Mouse (Mus musculus) heart, embryonic 15.5 days (tissue): ENCODE measurements at regions not wholly inside any gene's neighbourhood (a gene's known extent, or its start where the extent isn't known, plus 50 kb on each side); places are given as distances from the start of the nearest gene placed in this dataset.

Experiments
- ATAC-seq: fragments of 200-750 bp; cut with Nextera tagmentation; replicated peaks from 2 replicates; pipeline ENCODE4 v1.8.0; 2017; ENCODE audit warnings: low read depth, moderate TSS enrichment; ENCODE audit not compliant: insufficient number of reproducible peaks, insufficient read depth, low FRiP score
- H3K27ac ChIP-seq: fragments of 300-500 bp; sonication (generic); 2 replicates; pipeline ENCODE4 v1.5.1; 2015; ENCODE audit warnings: mild to moderate bottlenecking, inconsistent platforms
- H3K27me3 ChIP-seq: fragments of 300-500 bp; sonication (generic); 2 replicates; pipeline ENCODE4 v1.6.1; 2015; ENCODE audit warnings: inconsistent platforms
- H3K36me3 ChIP-seq: fragments of 300-500 bp; sonication (generic); 2 replicates; pipeline ENCODE4 v1.6.1; 2015; ENCODE audit warnings: mild to moderate bottlenecking, inconsistent platforms
- H3K4me1 ChIP-seq: fragments of 300-500 bp; sonication (generic); replicated peaks from 2 replicates; pipeline ENCODE4 v1.6.1; 2015; ENCODE audit warnings: inconsistent platforms
- H3K4me2 ChIP-seq: fragments of 300-500 bp; sonication (generic); 2 replicates; pipeline ENCODE4 v1.6.1; 2015; ENCODE audit warnings: inconsistent platforms, mild to moderate bottlenecking, moderate library complexity
- H3K4me3 ChIP-seq: fragments of 300-500 bp; sonication (generic); 2 replicates; pipeline ENCODE4 v1.5.1; 2015; ENCODE audit warnings: mild to moderate bottlenecking, inconsistent platforms
- H3K9ac ChIP-seq: fragments of 300-500 bp; sonication (generic); 2 replicates; pipeline ENCODE4 v1.6.1; 2015; ENCODE audit warnings: mild to moderate bottlenecking, inconsistent platforms
- H3K9me3 ChIP-seq: fragments of 300-500 bp; sonication (generic); replicated peaks from 2 replicates; pipeline ENCODE4 v1.6.1; 2016; ENCODE audit warnings: inconsistent platforms
- WGBS: fragments of 180-500 bp; shearing (Covaris S2); methylation state at CpG from one replicate; pipeline ENCODE4 v1.1.7; 2015; ENCODE audit warnings: mixed read lengths; 5-methylcytosine and 5-hydroxymethylcytosine counted together

- Histone ChIP-seq H3K27ac (no peak overlapping the region), H3K9ac (no peak overlapping the region), H3K36me3 (no peaks in the 10 kb centered on the region), H3K4me1 (no peaks in the 10 kb centered on the region), H3K9me3 (no peaks in the 10 kb centered on the region), H3K4me2 (no peak overlapping the region), H3K27me3 (no peaks in the 10 kb centered on the region), H3K4me3 (no peak overlapping the region)
- WGBS, result 64% methylated on average over 6 of the region's 6 CpGs
- no peak for ATAC-seq
Observed at GRCm38 (mm10) chr15:7639444-7639843, 171.2 kb upstream of the Gdnf start.

DNA sequence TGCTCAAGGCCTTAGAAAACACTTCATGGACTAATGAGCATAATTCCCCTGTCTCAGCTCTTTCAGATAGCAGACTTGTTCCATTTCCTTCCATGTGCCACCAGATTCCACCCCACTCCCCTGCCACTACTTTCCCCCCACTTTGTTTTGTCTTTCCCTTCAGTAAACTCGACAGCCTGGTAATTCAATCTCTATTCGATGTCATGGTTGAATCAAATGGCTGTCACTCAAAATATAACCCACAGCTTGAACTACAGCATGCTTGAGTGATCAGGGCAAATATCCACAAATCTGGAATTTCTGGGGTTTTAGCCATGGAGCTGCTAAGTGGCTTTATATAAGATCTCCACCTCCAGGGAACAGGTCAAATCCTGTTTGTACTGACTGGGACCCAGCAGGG lies 168.6 kb upstream of the Gdnf start:
- Histone ChIP-seq H3K9me3 (no peaks in the 10 kb centered on the region), H3K36me3 (no peaks in the 10 kb centered on the region), H3K9ac (no peak overlapping the region), H3K4me2 (no peak overlapping the region), H3K4me3 (no peak overlapping the region), H3K4me1 (no peaks in the 10 kb centered on the region), H3K27ac (no peak overlapping the region), H3K27me3 (no peaks in the 10 kb centered on the region)
- 66% methylated on average over 2 of the region's 2 CpGs for WGBS
- ATAC-seq, result no peak

GRCm38 (mm10) chr15:7650705-7651104 lies 159.9 kb upstream of the Gdnf start:
- H3K9ac ChIP-seq, result no peak overlapping the region
- 51% methylated on average over 3 of the region's 3 CpGs for WGBS
- no peaks in the 10 kb centered on the region for H3K27me3 ChIP-seq
- no peaks in the 10 kb centered on the region for H3K36me3 ChIP-seq
- H3K27ac ChIP-seq, result no peak overlapping the region
- H3K9me3 ChIP-seq, result no peaks in the 10 kb centered on the region
- no peak for ATAC-seq
- no peak overlapping the region for H3K4me2 ChIP-seq
- no peak overlapping the region for H3K4me3 ChIP-seq
- H3K4me1 ChIP-seq, result no peaks in the 10 kb centered on the region

DNA sequence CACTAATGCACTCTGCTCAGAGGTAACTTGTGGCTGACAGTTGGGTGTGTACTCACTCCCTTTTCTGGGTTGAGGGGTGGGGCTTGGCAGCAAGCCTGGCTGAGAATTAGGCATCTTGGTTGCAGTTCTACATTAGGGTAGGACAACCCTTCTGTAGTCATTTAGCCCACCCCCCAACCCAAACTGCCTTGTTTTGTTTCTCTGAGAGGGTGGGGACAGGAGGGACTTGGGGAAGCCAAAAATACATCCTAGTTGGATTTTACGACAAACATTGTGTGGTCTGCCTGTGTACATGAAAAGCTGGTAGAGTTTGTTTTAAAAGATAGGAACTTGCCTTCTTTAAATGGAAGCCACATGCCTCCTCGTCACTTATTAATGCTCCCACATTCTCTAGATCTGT lies 146.8 kb upstream of the Gdnf start:
- WGBS, result 62% methylated on average over 2 of the region's 2 CpGs

DNA sequence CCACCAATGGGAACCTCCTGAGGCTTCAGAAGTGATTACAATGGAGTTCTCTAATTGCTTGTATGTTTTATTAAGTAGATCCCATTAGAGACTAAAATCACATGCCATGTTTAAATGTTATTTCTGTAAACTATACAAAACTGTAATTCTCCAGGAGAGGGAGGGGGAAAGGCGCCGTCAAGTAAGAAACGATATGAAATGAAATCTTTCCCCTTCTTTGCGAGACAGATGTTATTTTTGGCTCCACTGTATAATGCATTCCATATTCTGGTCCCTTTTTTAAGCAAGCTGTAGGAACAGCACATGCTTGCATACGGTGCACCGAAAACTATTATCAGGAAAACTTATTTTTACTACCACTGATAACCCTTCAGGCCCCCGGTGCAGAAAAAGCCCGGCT lies 141.0 kb upstream of the Gdnf start:
- 36% methylated on average over 8 of the region's 8 CpGs for WGBS
- H3K4me2 ChIP-seq, result 0 out of 2 replicates have a peak overlapping the region, but pooled peaks have one; percentile 1
- no peak for ATAC-seq
- H3K36me3 ChIP-seq, result no peaks in the 10 kb centered on the region
- H3K9me3 ChIP-seq, result no peaks in the 10 kb centered on the region
- H3K27ac ChIP-seq, result no peak overlapping the region
- H3K27me3 ChIP-seq, result 0 out of 2 replicates have a peak, but pooled peaks cover 3% of the 10 kb centered on the region
- H3K9ac ChIP-seq, result no peak overlapping the region
- no peak overlapping the region for H3K4me3 ChIP-seq
- no peaks in the 10 kb centered on the region for H3K4me1 ChIP-seq

More for the DNA sequence above, 146.8 kb upstream of the Gdnf start:
- H3K9me3 ChIP-seq, result no peaks in the 10 kb centered on the region
- H3K36me3 ChIP-seq, result no peaks in the 10 kb centered on the region
- H3K4me1 ChIP-seq, result no peaks in the 10 kb centered on the region
- H3K27me3 ChIP-seq, result peaks cover 4% of the 10 kb centered on the region; the same call in 1 of the 2 replicates
- H3K9ac ChIP-seq, result no peak overlapping the region
- no peak overlapping the region for H3K27ac ChIP-seq
- ATAC-seq, result no peak
- no peak overlapping the region for H3K4me3 ChIP-seq
- H3K4me2 ChIP-seq, result no peak overlapping the region

DNA sequence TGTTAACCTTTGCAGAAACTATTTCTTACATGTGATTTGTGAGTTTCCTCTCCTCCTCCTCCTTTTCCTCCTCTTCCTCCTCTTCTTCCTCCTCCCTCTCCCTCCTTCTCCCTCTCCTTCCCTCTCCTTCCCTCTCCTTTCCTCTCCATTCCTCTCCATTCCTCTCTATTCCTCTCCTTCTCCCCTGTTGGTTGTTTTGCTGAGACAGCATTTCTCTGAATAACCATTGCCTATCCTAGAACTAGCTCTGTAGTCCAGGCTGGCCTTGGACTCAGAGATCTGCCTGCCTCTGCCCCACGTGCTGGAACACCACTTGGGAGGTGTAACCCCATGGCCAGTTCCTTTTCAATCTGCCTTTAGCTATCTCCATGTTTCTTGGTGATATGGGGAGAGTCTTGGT lies 133.7 kb upstream of the Gdnf start:
- no peaks in the 10 kb centered on the region for H3K9me3 ChIP-seq
- H3K27me3 ChIP-seq, result 0 out of 2 replicates have a peak, but pooled peaks cover 3% of the 10 kb centered on the region
- no peak overlapping the region for H3K9ac ChIP-seq
- ATAC-seq, result no peak
- no peak overlapping the region for H3K27ac ChIP-seq
- H3K36me3 ChIP-seq, result no peaks in the 10 kb centered on the region
- WGBS, result 67% methylated on average over 1 of the region's 1 CpGs
- H3K4me3 ChIP-seq, result no peak overlapping the region
- H3K4me2 ChIP-seq, result no peak overlapping the region
- no peaks in the 10 kb centered on the region for H3K4me1 ChIP-seq

DNA sequence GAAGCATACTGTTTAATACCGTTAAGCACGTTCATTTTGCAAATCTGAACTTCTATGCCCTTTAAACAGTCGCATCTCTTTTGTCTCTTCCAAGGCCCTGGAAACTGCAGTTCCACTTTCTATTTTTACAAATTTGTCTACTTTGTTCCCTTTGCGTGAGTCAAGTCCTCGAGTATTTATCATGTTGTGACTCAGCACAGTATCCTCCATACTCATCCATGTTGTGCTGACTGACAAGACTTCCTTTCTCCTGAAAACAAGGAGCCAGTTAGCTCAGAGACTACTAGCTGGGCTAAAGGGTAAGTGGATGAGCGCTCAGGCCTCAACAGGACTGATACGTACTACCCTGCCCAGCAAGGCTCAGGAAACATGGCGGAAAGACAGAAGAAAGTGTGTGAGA lies 131.9 kb upstream of the Gdnf start:
- WGBS, result 85% methylated on average over 8 of the region's 8 CpGs
- Histone ChIP-seq H3K9me3 (no peaks in the 10 kb centered on the region), H3K4me1 (no peaks in the 10 kb centered on the region), H3K4me2 (no peak overlapping the region), H3K9ac (no peak overlapping the region), H3K27ac (no peak overlapping the region), H3K36me3 (no peaks in the 10 kb centered on the region), H3K4me3 (no peak overlapping the region), H3K27me3 (no peaks in the 10 kb centered on the region)
- no peak for ATAC-seq

DNA sequence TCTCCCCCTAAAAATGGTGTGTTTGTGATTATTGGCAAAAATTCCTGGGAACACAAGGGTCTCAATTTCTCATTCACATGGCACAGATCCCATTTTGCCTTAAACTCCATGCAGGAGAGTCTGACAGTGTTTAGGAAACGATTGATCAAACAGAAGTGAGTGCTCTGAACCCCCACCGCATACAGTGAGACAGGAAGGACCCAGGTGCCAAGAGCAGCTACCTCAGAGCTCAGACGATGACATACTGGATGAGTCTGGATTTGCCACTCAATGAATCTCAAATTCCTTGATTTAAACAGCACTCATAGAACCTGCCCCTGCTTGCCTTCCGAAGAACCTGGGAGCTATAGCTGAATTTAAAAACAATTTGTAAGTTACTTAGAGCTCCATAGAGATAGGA lies 129.6 kb upstream of the Gdnf start:
- Histone ChIP-seq H3K36me3 (no peaks in the 10 kb centered on the region), H3K4me3 (no peak overlapping the region), H3K9me3 (no peaks in the 10 kb centered on the region), H3K4me1 (no peaks in the 10 kb centered on the region), H3K9ac (no peak overlapping the region), H3K4me2 (no peak overlapping the region), H3K27ac (no peak overlapping the region), H3K27me3 (no peaks in the 10 kb centered on the region)
- ATAC-seq, result no peak
- WGBS, result 57% methylated on average over 4 of the region's 4 CpGs

DNA sequence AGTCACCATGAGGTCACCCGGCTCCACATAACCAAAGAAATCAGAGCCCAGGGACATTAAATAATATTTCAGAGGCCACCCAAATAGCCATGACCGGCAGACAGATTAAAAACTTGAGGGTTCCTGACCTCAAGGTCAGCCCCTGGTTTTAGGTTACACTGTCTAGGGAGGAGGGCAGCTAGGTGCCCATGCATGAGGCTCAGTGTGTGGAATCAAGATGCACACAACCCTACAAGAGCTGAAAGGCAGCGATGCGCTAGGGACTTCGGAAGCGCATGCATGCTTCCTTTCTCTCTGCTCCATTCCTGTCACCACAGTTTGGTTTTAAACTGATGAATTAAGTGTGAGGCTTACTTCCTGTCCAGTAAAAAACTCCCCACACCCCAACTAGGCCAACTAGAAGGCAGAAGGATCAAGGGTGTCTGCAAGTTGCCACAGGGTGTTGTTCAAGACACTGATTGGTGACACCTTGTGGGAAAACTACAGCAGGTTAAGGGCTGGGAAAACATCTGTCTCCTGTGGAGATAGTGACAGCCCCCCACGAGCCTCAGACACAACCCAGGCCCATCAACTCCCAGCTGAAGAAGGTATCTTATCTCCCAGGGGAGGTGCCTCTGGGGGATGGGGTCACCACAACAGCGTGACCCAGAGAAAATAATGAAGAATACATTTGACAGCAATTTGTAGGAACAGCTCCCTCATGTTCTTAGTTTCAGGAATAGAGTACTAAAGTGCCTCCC lies 127.2 kb upstream of the Gdnf start:
- H3K27me3 ChIP-seq, result no peaks in the 10 kb centered on the region
- ATAC-seq, result no peak
- no peaks in the 10 kb centered on the region for H3K4me1 ChIP-seq
- H3K36me3 ChIP-seq, result no peaks in the 10 kb centered on the region
- 37% methylated on average over 8 of the region's 8 CpGs for WGBS
- no peak overlapping the region for H3K4me3 ChIP-seq
- no peak overlapping the region for H3K9ac ChIP-seq
- H3K9me3 ChIP-seq, result no peaks in the 10 kb centered on the region
- H3K4me2 ChIP-seq, result no peak overlapping the region
- H3K27ac ChIP-seq, result no peak overlapping the region

DNA sequence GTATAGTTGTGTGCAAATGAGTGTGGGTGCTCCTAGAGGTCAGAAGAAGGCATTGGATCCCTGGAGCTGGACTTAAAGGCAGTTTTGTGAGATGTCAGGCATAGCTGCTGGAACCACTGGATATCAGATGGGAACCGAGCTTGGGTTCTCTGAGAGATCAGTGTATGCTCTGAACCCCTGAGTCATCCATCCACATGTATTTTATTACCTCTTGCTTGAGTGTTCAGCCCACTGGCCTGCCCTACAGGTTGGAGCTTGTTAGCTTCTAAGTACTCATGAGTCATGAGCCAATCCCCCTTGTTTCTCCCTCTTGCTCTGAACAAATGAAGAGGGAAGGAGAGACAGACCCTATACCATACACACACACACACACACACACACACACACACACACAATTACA lies 119.4 kb upstream of the Gdnf start:
- ATAC-seq, result no peak
- WGBS, result 75% methylated on average over 1 of the region's 1 CpGs
- H3K4me3 ChIP-seq, result no peak overlapping the region

DNA sequence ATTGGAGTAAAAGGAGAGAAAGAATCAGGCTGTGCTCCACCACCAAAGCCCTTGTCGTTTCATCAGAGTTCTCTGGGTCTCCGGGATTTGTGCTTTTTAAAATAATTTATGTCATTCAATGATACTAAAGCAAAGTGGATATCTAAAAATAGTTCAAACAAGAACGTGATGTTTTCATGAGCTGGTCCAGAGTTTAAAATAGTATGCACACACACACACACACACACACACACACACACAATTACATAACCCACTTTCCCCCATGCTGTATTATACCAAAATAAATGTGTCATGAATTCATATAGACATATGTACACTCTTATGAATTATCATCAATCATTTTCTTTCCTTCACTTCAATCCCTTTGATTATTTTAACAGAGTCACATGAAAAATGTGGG lies 118.5 kb upstream of the Gdnf start:
- Histone ChIP-seq H3K4me1 (no peaks in the 10 kb centered on the region), H3K4me2 (no peak overlapping the region), H3K4me3 (no peak overlapping the region), H3K9ac (no peak overlapping the region), H3K27me3 (no peaks in the 10 kb centered on the region), H3K27ac (no peak overlapping the region), H3K9me3 (no peaks in the 10 kb centered on the region), H3K36me3 (no peaks in the 10 kb centered on the region)
- ATAC-seq, result no peak
- WGBS, result 40% methylated on average over 3 of the region's 3 CpGs

More for the DNA sequence above, 119.4 kb upstream of the Gdnf start:
- no peaks in the 10 kb centered on the region for H3K27me3 ChIP-seq
- H3K27ac ChIP-seq, result no peak overlapping the region
- H3K9ac ChIP-seq, result no peak overlapping the region
- no peak overlapping the region for H3K4me2 ChIP-seq
- no peaks in the 10 kb centered on the region for H3K4me1 ChIP-seq
- H3K9me3 ChIP-seq, result no peaks in the 10 kb centered on the region
- no peaks in the 10 kb centered on the region for H3K36me3 ChIP-seq

- H3K36me3 ChIP-seq, result no peaks in the 10 kb centered on the region
- 85% methylated on average over 5 of the region's 5 CpGs for WGBS
- no peak overlapping the region for H3K4me3 ChIP-seq
- H3K27me3 ChIP-seq, result no peaks in the 10 kb centered on the region
- H3K27ac ChIP-seq, result no peak overlapping the region
- H3K4me2 ChIP-seq, result no peak overlapping the region
- ATAC-seq, result no peak
- no peak overlapping the region for H3K9ac ChIP-seq
- H3K9me3 ChIP-seq, result no peaks in the 10 kb centered on the region
- no peaks in the 10 kb centered on the region for H3K4me1 ChIP-seq
Observed at GRCm38 (mm10) chr15:7694037-7694436, 116.6 kb upstream of the Gdnf start.
